Mouse (Mus musculus) liver, adult 2 months (tissue): Measurements from ENCODE around the gene Pwp1. TPM values are rescaled to one million over a fixed set of nuclear protein-coding genes. Genes with fewer than 3 reads are reported as not detected.

Experiments
- DNase-seq: peaks from one replicate; pipeline ENCODE4 v3.0.0-alpha.2; 2011; ENCODE audit warnings: low read depth, low spot score; ENCODE audit errors: extremely low read depth
- H3K27ac ChIP-seq: fragments of 200-500 bp; replicated peaks from 2 replicates; pipeline ENCODE4 v1.5.1; 2012; ENCODE audit warnings: low read depth, mild to moderate bottlenecking, control low read depth, inconsistent platforms, low read length; ENCODE audit not compliant: insufficient read depth
- H3K27me3 ChIP-seq: fragments of 200-500 bp; 2 replicates; pipeline ENCODE4 v1.6.1; 2012; ENCODE audit warnings: mild to moderate bottlenecking, moderate library complexity, low read length, inconsistent platforms; ENCODE audit not compliant: control insufficient read depth, insufficient read depth
- H3K36me3 ChIP-seq: fragments of 200-500 bp; 2 replicates; pipeline ENCODE4 v1.6.1; 2012; ENCODE audit warnings: low read length, inconsistent platforms; ENCODE audit not compliant: control insufficient read depth, insufficient read depth
- H3K4me1 ChIP-seq: fragments of 200-500 bp; 2 replicates; pipeline ENCODE4 v1.6.1; 2011; ENCODE audit warnings: low read length; ENCODE audit not compliant: control insufficient read depth, insufficient read depth
- H3K4me3 ChIP-seq: fragments of 200-500 bp; 2 replicates; pipeline ENCODE4 v1.5.1; 2011; ENCODE audit warnings: low read depth, mild to moderate bottlenecking, control low read depth, low read length, moderate library complexity; ENCODE audit not compliant: insufficient read depth
- H3K79me2 ChIP-seq: fragments of 200-500 bp; 2 replicates; pipeline ENCODE4 v1.6.1; 2012; ENCODE audit warnings: inconsistent platforms, mild to moderate bottlenecking, low read length, moderate library complexity; ENCODE audit not compliant: control insufficient read depth, insufficient read depth
- H3K9ac ChIP-seq: fragments of 200-500 bp; 2 replicates; pipeline ENCODE4 v1.6.1; 2012; ENCODE audit warnings: low read depth, mild to moderate bottlenecking, control low read depth, inconsistent platforms, low read length
- CTCF ChIP-seq: fragments of 200-500 bp; IDR thresholded peaks from 2 replicates; pipeline ENCODE4 v1.5.1; 2011; ENCODE audit warnings: low read depth, low read length, control low read depth
- POLR2A ChIP-seq: fragments of 200-500 bp; IDR thresholded peaks from 2 replicates; pipeline ENCODE4 v1.6.1; 2011; ENCODE audit warnings: low read length, control low read depth; ENCODE audit not compliant: insufficient read depth; ENCODE audit errors: extremely low read depth
- WGBS: fragments of 180-500 bp; shearing (Covaris S2); methylation state at CpG from one replicate; pipeline ENCODE4 v1.1.7; 2018; 5-methylcytosine and 5-hydroxymethylcytosine counted together
- polyA plus RNA-seq: library from polyadenylated mRNA; depleted of rRNA; stranded (reverse); fragments of >200 nt; gene quantifications from 2 replicates; pipeline ENCODE4 v1.2.3, GENCODE M21; 2012
- total RNA-seq: library from RNA; depleted of rRNA; stranded (reverse); fragments of >200 nt; gene quantifications from 2 replicates; pipeline ENCODE4 v1.2.3, GENCODE M21; 2014

The Pwp1 gene
- total and polyA plus RNA-seq, 2 experiments = 5.8 to 12.4 TPM

- Histone ChIP-seq H3K36me3 (peaks cover 12% of the 10 kb centered on the region), H3K9ac (peak within 1 kb of the TSS; percentile 84), H3K4me1 (peaks cover 4% of the 10 kb centered on the region), H3K27ac (peak within 1 kb of the TSS; percentile 60), H3K27me3 (no peaks in the 10 kb centered on the region), H3K79me2 (no peaks in the 10 kb centered on the region), H3K4me3 (peak within 1 kb of the TSS; percentile 100)
- peak; percentile 93 for DNase-seq
- peak; percentile 21; the same call in 1 of the 2 replicates for TF ChIP-seq CTCF
- no peak for TF ChIP-seq POLR2A
- 1% methylated on average over 90 of the region's 90 CpGs for WGBS
Measured at GRCm38 (mm10) chr10:85916498-85917309, 87.4 kb downstream of the Pwp1 start, which contains the start of gene Prdm4. TSS of gene Prdm4 (minus strand) at chr10:85917142.

GRCm38 (mm10) chr10:85927676-85928445 is 98.6 kb downstream of the Pwp1 start, which contains the start of gene Ascl4:
TSS of gene Ascl4 (plus strand) at chr10:85927681.
- Histone ChIP-seq H3K27ac (no peak within 1 kb of the TSS), H3K36me3 (no peaks in the 10 kb centered on the region), H3K4me3 (peak within 1 kb of the TSS; percentile 62), H3K79me2 (no peaks in the 10 kb centered on the region), H3K9ac (0 out of 2 replicates have a peak within 1 kb of the TSS, but pooled peaks have one; percentile 21), H3K27me3 (peaks cover 2% of the 10 kb centered on the region; the same call in 1 of the 2 replicates), H3K4me1 (peaks cover 5% of the 10 kb centered on the region; the same call in 1 of the 2 replicates)
- TF ChIP-seq CTCF (no peak), POLR2A (no peak)
- DNase-seq = peak; percentile 5
- 3% methylated on average over 23 of the region's 23 CpGs for WGBS

- TF ChIP-seq CTCF (peak; percentile 29), POLR2A (no peak)
- Histone ChIP-seq H3K4me1 (peaks cover 5% of the 10 kb centered on the region; the same call in 1 of the 2 replicates), H3K4me3 (peak overlapping the region; percentile 62), H3K36me3 (no peaks in the 10 kb centered on the region), H3K9ac (0 out of 2 replicates have a peak overlapping the region, but pooled peaks have one; percentile 21), H3K79me2 (no peaks in the 10 kb centered on the region), H3K27ac (no peak overlapping the region), H3K27me3 (peaks cover 2% of the 10 kb centered on the region; the same call in 1 of the 2 replicates)
- peak; percentile 13 for DNase-seq
- WGBS = 1% methylated on average over 63 of the region's 63 CpGs
Measured at GRCm38 (mm10) chr10:85928499-85929207, 99.4 kb downstream of the Pwp1 start.

GRCm38 (mm10) chr10:85929208-85929591 is 99.9 kb downstream of the Pwp1 start:
- no peak for DNase-seq
- no peak overlapping the region for H3K9ac ChIP-seq
- H3K27ac ChIP-seq = no peak overlapping the region
- H3K36me3 ChIP-seq = no peaks in the 10 kb centered on the region
- no peaks in the 10 kb centered on the region for H3K79me2 ChIP-seq
- peaks cover 2% of the 10 kb centered on the region; the same call in 1 of the 2 replicates for H3K27me3 ChIP-seq
- no peak overlapping the region for H3K4me3 ChIP-seq
- WGBS = 60% methylated on average over 11 of the region's 11 CpGs
- TF ChIP-seq CTCF = no peak
- no peak for TF ChIP-seq POLR2A
- H3K4me1 ChIP-seq = peaks cover 5% of the 10 kb centered on the region; the same call in 1 of the 2 replicates

GRCm38 (mm10) chr10:85929962-85930361 is 100.7 kb downstream of the Pwp1 start:
- no peaks in the 10 kb centered on the region for H3K79me2 ChIP-seq
- H3K4me1 ChIP-seq = peaks cover 5% of the 10 kb centered on the region; the same call in 1 of the 2 replicates
- no peaks in the 10 kb centered on the region for H3K36me3 ChIP-seq
- 90% methylated on average over 11 of the region's 11 CpGs for WGBS
- no peak for TF ChIP-seq CTCF
- no peak for TF ChIP-seq POLR2A
- H3K27ac ChIP-seq = no peak overlapping the region
- H3K4me3 ChIP-seq = no peak overlapping the region
- H3K27me3 ChIP-seq = peaks cover 2% of the 10 kb centered on the region; the same call in 1 of the 2 replicates
- DNase-seq = no peak
- H3K9ac ChIP-seq = no peak overlapping the region
